Mouse (Mus musculus) megakaryocyte, embryonic 14.5 days (primary cell): Measurements from ENCODE around the gene Cdk14. TPM values are rescaled to one million over a fixed set of nuclear protein-coding genes. Genes with fewer than 3 reads are reported as not detected.

Experiments used
- H3K27me3 ChIP-seq: replicated peaks from 2 replicates; pipeline ENCODE3; 2012; ENCODE audit warnings: inconsistent platforms
- H3K36me3 ChIP-seq: replicated peaks from 2 replicates; pipeline ENCODE3; 2012; ENCODE audit warnings: low read length, inconsistent platforms, mixed read lengths
- H3K4me1 ChIP-seq: 2 replicates; pipeline ENCODE4 v1.6.1; 2012; ENCODE audit warnings: inconsistent platforms
- H3K4me3 ChIP-seq: replicated peaks from 2 replicates; pipeline ENCODE3; 2012; ENCODE audit warnings: moderate library complexity, mild to moderate bottlenecking, inconsistent platforms
- H3K9me3 ChIP-seq: 2 replicates; pipeline ENCODE4 v1.6.1; 2012; ENCODE audit warnings: inconsistent platforms
- FLI1 ChIP-seq: IDR thresholded peaks from 2 replicates; pipeline ENCODE4 v1.6.1; 2012; ENCODE audit warnings: low read length, inconsistent platforms, mixed read lengths
- GATA1 ChIP-seq: IDR thresholded peaks from 3 replicates; pipeline ENCODE4 v1.6.1; 2012; ENCODE audit warnings: mixed read lengths, low read length, inconsistent platforms, borderline replicate concordance
- polyA plus RNA-seq: library from polyadenylated mRNA; stranded (reverse); fragments of >175 nt; gene quantifications from 2 replicates; pipeline ENCODE4 v1.2.3, GENCODE M21; 2012; ENCODE audit warnings: low replicate concordance; ENCODE audit not compliant: insufficient read depth

Cdk14 gene
- polyA plus RNA-seq, 1 experiment, result 0.21 TPM

DNA sequence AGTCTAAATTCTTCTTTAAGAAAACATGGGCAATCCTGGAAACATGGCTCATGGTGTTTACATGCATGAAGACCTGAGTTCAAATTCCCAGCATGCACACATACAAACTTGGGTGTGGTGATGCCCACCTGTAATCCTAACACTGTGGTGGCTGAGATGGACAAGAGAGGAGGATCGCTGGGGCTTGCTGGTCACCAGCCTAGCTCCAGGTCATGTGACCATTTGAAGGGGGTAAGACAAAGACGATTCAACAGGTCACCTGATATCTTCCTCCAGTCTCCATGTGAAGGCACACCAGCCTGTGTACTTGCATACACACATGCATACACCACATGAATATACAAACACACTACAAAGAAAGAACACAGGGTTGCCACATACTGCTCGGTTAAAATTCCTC is 406.3 kb downstream of the Cdk14 start:
- H3K36me3 ChIP-seq, result no peaks in the 10 kb centered on the region
- H3K4me3 ChIP-seq, result no peak overlapping the region
- H3K9me3 ChIP-seq, result no peaks in the 10 kb centered on the region
- no peak for TF ChIP-seq GATA1
- no peak for TF ChIP-seq FLI1
- no peaks in the 10 kb centered on the region for H3K27me3 ChIP-seq
- H3K4me1 ChIP-seq, result no peaks in the 10 kb centered on the region

DNA sequence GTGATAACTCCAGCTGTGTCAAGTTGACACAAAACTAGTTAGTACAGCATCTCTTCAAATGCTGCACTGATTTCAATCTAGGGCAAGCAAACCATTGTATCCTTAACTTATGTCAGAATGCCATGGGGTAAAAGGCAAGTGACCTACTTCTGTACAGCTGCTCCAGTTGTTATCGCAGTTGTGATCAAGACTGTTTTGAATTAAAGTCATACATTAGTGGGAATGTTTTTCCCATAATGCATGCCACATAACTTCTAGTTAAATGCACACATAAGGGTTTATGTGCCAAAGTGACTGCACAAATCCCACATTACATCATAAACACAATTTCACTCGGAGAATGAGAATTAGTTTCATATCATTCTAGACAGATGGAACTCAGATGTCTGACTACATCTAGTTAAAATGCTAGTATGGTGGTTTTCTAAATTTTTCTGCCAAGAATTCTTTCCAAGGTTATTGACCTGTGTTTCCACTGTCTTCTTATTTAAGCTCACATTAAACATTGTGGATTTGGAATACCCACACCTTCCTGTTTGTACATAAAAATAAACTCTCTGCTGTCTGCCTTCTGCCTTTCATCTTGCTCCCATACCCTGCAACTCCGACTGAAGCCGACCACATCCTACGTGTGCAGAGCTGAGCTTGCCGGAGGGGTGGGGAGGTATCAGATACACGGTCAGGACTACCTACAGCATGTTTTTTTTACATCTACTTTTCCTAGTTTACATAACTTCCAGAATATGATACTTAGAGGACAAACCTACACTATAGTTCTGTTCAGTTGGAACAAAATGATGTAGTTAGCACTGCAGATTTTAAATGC is 407.4 kb downstream of the Cdk14 start:
- no peaks in the 10 kb centered on the region for H3K9me3 ChIP-seq
- H3K4me1 ChIP-seq, result no peaks in the 10 kb centered on the region
- no peaks in the 10 kb centered on the region for H3K27me3 ChIP-seq
- no peak overlapping the region for H3K4me3 ChIP-seq
- H3K36me3 ChIP-seq, result no peaks in the 10 kb centered on the region
- TF ChIP-seq GATA1, result no peak
- no peak for TF ChIP-seq FLI1

DNA sequence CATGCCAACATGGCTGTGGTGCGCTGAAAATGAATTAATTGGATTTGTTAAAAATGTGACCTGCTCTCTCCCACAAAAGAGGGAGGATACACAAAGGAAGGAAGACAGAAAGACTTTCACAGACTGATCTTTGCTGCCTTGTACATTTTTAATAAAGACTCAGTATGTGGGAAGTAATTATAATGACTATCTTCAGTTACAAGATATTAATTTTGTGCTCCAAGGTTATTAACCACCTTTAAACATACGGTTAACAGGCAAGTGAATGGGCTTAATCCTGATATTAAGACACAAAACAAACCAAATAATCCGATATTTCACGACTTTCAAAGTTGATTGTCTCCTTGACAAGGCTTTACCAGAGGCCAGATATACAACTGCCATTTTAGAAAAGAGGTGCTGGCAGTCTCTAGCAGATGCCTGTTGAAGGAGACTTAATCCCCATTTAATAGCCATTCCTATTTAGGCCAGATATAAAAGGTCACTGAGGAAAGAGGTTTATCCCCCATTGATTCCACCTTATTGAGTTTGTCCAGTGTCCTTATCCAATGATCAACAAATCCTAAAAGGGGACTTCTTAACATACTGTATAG is 411.9 kb downstream of the Cdk14 start:
- TF ChIP-seq GATA1 (no peak), FLI1 (no peak)
- no peaks in the 10 kb centered on the region for H3K36me3 ChIP-seq
- H3K9me3 ChIP-seq, result no peaks in the 10 kb centered on the region
- H3K4me3 ChIP-seq, result no peak overlapping the region
- H3K4me1 ChIP-seq, result no peaks in the 10 kb centered on the region
- H3K27me3 ChIP-seq, result no peaks in the 10 kb centered on the region

DNA sequence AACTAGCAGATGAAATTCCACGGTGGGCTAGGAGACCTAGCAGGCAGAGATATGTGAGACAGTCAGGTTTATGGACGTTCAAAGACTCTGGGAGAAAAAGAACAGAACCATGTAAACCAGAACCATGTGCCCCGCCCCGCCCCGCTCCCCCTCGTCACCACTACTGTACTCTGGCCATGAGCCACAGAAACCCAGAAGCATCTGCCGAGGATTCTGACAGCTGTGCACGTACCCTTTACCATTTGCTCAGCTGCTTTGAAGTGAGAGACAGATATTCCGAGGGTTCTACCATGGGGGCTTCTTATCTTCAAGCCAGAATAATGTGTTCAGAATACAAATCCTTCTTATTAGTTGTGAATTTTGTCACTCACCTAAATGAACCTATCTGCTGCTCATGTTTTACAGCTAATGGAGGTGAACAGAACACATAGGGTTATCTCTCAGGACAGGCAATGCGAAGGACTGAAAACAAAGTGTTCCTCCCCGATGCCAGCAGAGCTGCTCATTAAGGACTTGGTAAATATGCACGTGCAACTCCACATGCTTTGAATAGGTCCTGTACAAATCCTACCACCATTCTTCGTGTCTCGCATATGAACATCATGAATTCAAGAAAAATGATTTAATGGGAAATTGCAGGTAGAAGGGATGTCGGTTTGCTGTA is 412.5 kb downstream of the Cdk14 start:
- no peaks in the 10 kb centered on the region for H3K27me3 ChIP-seq
- no peak overlapping the region for H3K4me3 ChIP-seq
- no peaks in the 10 kb centered on the region for H3K36me3 ChIP-seq
- no peaks in the 10 kb centered on the region for H3K9me3 ChIP-seq
- H3K4me1 ChIP-seq, result no peaks in the 10 kb centered on the region
- no peak for TF ChIP-seq GATA1
- TF ChIP-seq FLI1, result no peak

DNA sequence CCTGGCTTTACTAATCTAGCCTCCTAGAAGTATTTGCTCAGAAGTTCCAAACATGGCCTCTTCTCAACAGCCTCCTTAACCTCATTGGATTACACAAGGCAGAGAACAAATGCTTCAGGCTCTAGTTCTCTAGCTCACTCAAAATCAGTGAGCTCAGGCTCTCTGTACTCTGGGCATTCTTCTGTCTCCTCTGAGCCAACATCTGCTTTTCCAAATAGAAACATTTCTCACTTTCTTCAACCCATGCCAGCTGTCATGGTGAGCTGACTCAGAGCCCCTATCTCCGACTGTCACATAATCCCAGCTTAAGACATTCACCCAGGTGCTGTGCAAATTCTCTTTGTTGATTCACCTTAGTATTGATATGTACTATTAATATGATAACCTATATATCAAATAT is 414.5 kb downstream of the Cdk14 start:
- H3K9me3 ChIP-seq, result no peaks in the 10 kb centered on the region
- no peaks in the 10 kb centered on the region for H3K4me1 ChIP-seq
- TF ChIP-seq GATA1 (no peak), FLI1 (no peak)
- H3K27me3 ChIP-seq, result no peaks in the 10 kb centered on the region
- H3K4me3 ChIP-seq, result no peak overlapping the region
- H3K36me3 ChIP-seq, result no peaks in the 10 kb centered on the region

DNA sequence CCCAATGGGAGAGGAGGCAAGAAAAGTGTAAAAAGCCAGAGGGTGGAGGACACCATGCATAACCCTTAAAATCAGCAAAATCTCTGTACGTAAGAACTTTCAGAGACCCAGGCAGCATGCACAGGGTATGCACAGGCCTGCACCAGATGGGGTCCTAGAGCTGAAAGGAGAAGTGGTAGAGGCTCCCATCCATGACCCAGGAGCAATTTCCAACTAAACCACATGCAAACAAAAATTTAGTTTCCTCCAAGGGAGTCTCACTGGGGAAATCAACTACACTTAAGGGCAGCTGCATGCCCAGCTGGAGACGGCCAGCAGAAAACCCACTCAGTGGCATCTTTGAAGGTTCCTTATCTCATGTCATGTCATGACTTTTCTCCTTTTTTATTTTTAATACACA is 415.4 kb downstream of the Cdk14 start:
- H3K27me3 ChIP-seq, result no peaks in the 10 kb centered on the region
- H3K4me1 ChIP-seq, result no peaks in the 10 kb centered on the region
- no peaks in the 10 kb centered on the region for H3K36me3 ChIP-seq
- no peak overlapping the region for H3K4me3 ChIP-seq
- TF ChIP-seq FLI1 (no peak), GATA1 (no peak)
- H3K9me3 ChIP-seq, result no peaks in the 10 kb centered on the region

DNA sequence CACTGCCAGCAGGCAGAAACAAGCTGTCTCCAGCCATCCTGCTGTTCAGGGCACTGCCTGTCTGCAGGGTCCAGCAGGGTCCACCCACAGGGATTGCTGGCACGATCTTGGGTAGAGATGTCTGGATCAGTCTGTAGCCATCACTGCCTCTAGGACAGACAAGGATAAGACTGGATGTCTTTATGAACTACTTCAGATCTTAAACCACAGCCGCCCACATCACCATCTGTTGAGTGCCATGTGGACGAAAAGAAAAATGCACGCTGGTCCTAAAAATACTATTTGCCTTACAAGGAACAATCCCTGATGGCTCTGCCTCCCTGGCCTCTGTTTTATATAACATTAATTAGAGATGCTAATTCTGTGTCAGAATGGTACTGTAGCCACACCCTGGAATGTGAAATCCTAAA is 426.9 kb downstream of the Cdk14 start:
- Histone ChIP-seq H3K9me3 (no peaks in the 10 kb centered on the region), H3K4me3 (no peak overlapping the region), H3K36me3 (no peaks in the 10 kb centered on the region), H3K27me3 (no peaks in the 10 kb centered on the region), H3K4me1 (no peaks in the 10 kb centered on the region)
- TF ChIP-seq GATA1 (no peak), FLI1 (no peak)

DNA sequence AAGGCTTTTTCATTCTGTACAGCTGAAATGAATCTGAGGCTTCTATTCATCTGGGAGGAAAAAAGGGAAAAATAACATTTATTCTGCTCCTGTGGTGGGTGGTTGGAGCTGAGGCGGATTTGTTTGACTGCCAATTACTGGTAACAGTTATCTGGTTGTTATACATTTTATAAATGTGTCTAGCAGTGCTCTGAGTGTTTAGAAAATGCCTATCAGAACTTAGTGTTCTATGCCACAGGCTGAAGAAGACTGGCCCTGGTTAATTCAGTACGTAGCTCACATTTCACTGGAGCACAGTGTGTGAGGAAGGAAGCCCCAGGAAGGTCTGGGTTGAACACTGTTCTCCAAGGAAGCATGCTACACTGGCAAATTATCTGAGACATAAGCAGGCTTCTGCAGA is 429.1 kb downstream of the Cdk14 start:
- no peaks in the 10 kb centered on the region for H3K9me3 ChIP-seq
- TF ChIP-seq GATA1, result no peak
- TF ChIP-seq FLI1, result no peak
- no peaks in the 10 kb centered on the region for H3K27me3 ChIP-seq
- no peaks in the 10 kb centered on the region for H3K4me1 ChIP-seq
- no peaks in the 10 kb centered on the region for H3K36me3 ChIP-seq
- H3K4me3 ChIP-seq, result no peak overlapping the region

DNA sequence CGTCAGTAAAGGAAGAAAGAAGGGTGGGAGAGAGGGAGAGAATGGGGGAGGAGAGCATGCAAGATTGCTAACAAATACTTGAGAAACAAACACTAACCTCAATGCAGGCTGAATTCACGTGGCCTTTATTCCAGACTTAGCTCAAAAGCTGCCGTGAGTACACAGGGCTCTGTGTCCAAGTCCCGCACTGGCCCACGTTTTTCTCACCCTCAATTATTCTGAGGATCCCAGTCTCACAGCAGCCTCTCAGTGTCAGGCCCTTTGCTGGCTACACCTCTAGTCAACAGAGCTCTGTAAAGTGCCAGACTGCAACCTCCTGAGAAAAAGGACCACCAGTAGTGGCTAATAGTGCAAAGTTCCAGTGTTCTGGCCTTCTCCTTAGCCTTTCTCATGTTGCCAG is 429.9 kb downstream of the Cdk14 start:
- no peaks in the 10 kb centered on the region for H3K36me3 ChIP-seq
- H3K4me3 ChIP-seq, result no peak overlapping the region
- no peaks in the 10 kb centered on the region for H3K27me3 ChIP-seq
- H3K4me1 ChIP-seq, result no peaks in the 10 kb centered on the region
- H3K9me3 ChIP-seq, result no peaks in the 10 kb centered on the region
- TF ChIP-seq GATA1, result no peak
- TF ChIP-seq FLI1, result no peak

DNA sequence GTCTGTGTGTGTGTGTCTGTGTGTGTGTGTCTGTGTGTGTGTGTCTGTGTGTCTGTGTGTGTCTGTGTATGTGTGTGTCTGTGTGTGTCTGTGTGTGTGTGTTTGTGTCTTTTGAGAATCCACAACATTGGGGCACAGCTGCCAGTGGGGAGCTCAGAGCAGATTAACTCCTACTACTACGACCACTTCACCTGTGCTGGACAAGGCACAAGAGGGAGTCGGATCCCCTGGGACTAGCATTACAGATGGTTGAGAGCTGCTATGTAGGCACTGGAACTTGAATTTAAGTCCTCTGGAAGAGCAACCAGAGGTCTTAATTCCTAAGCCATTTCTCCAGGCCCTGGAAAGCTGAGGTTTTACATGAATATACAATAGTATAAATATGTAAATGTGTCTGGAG is 433.9 kb downstream of the Cdk14 start:
- TF ChIP-seq FLI1, result no peak
- no peak for TF ChIP-seq GATA1
- H3K4me1 ChIP-seq, result no peaks in the 10 kb centered on the region

More for the DNA sequence above, 433.9 kb downstream of the Cdk14 start:
- no peaks in the 10 kb centered on the region for H3K9me3 ChIP-seq
- no peaks in the 10 kb centered on the region for H3K36me3 ChIP-seq
- no peak overlapping the region for H3K4me3 ChIP-seq
- H3K27me3 ChIP-seq, result no peaks in the 10 kb centered on the region
